Mouse (Mus musculus): ENCODE data around the gene Mfsd4b1. TPM values are rescaled to one million over a fixed set of nuclear protein-coding genes. Genes with fewer than 3 reads are reported as not detected.

Mfsd4b1 gene
- polyA plus RNA-seq, 1 experiment from 2014 or later: not detected

DNA sequence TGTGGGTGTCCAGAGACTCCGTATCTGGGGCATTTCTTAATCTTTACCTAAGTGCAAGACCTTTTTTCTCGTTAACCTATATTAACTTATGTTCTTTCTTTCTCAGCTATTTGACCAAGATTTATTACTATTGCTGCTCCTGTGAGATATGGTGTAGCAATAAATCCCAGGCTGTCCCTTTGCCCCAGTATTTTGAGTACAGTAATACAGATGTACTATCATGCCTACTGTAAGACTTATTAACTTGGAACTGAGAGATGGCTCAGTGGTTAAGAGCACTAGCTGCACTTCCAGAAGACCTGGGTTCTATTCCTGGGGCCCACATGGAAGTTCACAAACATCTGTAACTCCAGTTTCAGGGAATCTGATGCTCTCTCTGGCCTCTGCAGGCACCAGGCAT, 25.7 kb upstream of the Mfsd4b1 start:
- Histone ChIP-seq H3K27ac (ENCODE audit: low read depth, low read length) (no peak overlapping the region), H3K4me2 (no peak overlapping the region), H3K9me3 (ENCODE audit: control insufficient read depth, low read length) (no peaks in the 10 kb centered on the region), H3K9ac (ENCODE audit: low read length) (no peak overlapping the region), H3K36me3 (ENCODE audit: control insufficient read depth, insufficient read depth, low read length) (no peaks in the 10 kb centered on the region), H3K4me1 (ENCODE audit: control insufficient read depth, insufficient read depth, low read length) (no peaks in the 10 kb centered on the region), H3K27me3 (ENCODE audit: control insufficient read depth, insufficient read depth, low read length) (no peaks in the 10 kb centered on the region), H3K4me3 (ENCODE audit: low read depth, low read length) (no peak overlapping the region)
- WGBS: 88% methylated on average over 2 of the region's 2 CpGs
- no peak for DNase-seq (ENCODE audit: low spot score, missing footprints)
- no peak for ATAC-seq (ENCODE audit: low FRiP score)

DNA sequence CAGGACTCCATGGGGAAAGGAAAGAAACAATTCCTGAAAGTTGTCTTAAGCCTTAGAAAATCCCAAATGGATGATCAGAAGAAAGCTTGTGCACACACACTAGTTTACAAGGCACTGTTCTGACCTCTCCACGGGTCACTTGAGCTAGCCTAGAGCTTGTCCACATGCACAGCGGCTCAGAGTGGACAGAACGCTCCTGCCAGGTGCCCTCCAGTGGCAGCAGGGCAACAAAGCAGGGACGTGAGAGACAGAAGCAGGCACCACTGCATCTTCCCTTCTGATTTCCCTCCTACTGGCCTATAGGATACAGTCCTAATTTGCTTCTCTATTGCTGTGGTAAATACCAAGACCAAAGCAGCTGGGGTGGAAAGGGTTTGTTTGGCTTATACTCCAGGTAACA, 16.3 kb upstream of the Mfsd4b1 start:
- ATAC-seq (ENCODE audit: low FRiP score): no peak
- Histone ChIP-seq H3K4me3 (ENCODE audit: low read depth, low read length) (no peak overlapping the region), H3K4me1 (ENCODE audit: control insufficient read depth, insufficient read depth, low read length) (no peaks in the 10 kb centered on the region), H3K27me3 (ENCODE audit: control insufficient read depth, insufficient read depth, low read length) (no peaks in the 10 kb centered on the region), H3K9me3 (ENCODE audit: control insufficient read depth, low read length) (no peaks in the 10 kb centered on the region), H3K36me3 (ENCODE audit: control insufficient read depth, insufficient read depth, low read length) (no peaks in the 10 kb centered on the region), H3K9ac (ENCODE audit: low read length) (no peak overlapping the region), H3K4me2 (no peak overlapping the region), H3K27ac (ENCODE audit: low read depth, low read length) (no peak overlapping the region)
- DNase-seq (ENCODE audit: low spot score, missing footprints): no peak
- WGBS: 16% methylated on average over 4 of the region's 4 CpGs

- ATAC-seq (ENCODE audit: low FRiP score) (no peak), DNase-seq (ENCODE audit: low spot score, missing footprints) (no peak)
- Histone ChIP-seq H3K4me2 (no peak overlapping the region), H3K27ac (ENCODE audit: low read depth, low read length) (no peak overlapping the region), H3K9me3 (ENCODE audit: control insufficient read depth, low read length) (no peaks in the 10 kb centered on the region), H3K4me3 (ENCODE audit: low read depth, low read length) (no peak overlapping the region), H3K36me3 (ENCODE audit: control insufficient read depth, insufficient read depth, low read length) (no peaks in the 10 kb centered on the region), H3K9ac (ENCODE audit: low read length) (no peak overlapping the region), H3K27me3 (ENCODE audit: control insufficient read depth, insufficient read depth, low read length) (no peaks in the 10 kb centered on the region), H3K4me1 (ENCODE audit: control insufficient read depth, insufficient read depth, low read length) (no peaks in the 10 kb centered on the region)
- WGBS: 73% methylated on average over 24 of the region's 24 CpGs
These were observed 11.9 kb upstream of the Mfsd4b1 start for GRCm38 (mm10) chr10:40036686-40037560.

DNA sequence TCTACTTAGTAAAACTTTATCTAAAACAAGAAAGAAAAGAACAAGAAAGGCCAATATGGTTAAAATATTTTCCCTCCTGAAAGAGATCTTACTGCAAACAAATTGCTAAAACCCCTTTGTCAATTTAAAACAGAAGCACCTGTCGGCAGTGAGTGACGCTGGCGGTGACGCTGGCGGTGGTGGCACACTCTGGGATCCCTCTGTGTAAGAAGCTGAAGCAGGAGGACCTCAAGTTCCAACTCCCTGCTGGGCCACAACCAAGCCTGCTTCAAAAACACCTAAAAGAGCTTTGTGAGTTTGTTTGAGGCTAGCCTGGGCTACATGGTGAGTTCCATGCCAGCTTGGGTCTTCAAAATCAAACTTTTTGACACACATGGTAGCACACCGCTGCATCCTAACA, 9.9 kb upstream of the Mfsd4b1 start:
- Histone ChIP-seq H3K9ac (ENCODE audit: low read length) (no peak overlapping the region), H3K4me3 (ENCODE audit: low read depth, low read length) (no peak overlapping the region), H3K36me3 (ENCODE audit: control insufficient read depth, insufficient read depth, low read length) (no peaks in the 10 kb centered on the region), H3K4me1 (ENCODE audit: control insufficient read depth, insufficient read depth, low read length) (no peaks in the 10 kb centered on the region), H3K27ac (ENCODE audit: low read depth, low read length) (no peak overlapping the region), H3K9me3 (ENCODE audit: control insufficient read depth, low read length) (no peaks in the 10 kb centered on the region), H3K27me3 (ENCODE audit: control insufficient read depth, insufficient read depth, low read length) (no peaks in the 10 kb centered on the region), H3K4me2 (no peak overlapping the region)
- ATAC-seq (ENCODE audit: low FRiP score) (no peak), DNase-seq (ENCODE audit: low spot score, missing footprints) (no peak)
- WGBS: 97% methylated on average over 6 of the region's 6 CpGs

DNA sequence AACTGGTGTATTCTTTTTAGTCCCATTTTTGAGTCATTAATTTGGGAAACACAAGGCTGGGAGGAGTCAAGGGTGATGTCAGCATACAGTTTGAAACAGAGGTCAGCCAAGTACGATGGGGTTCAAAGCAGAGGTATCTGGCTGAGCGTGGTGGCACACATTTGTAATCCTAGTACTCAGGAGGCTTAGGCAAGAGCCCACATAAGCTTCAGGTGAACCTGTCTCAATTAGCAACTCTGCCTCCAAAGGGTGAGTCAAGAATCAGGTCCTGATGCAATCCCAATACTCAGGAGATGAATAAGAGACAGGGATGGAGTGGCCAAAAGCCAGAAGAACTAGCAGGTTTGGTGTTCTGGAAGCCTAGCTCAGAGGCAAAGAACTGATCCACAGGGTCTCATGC, 7.8 kb upstream of the Mfsd4b1 start:
- Histone ChIP-seq H3K4me1 (ENCODE audit: control insufficient read depth, insufficient read depth, low read length) (no peaks in the 10 kb centered on the region), H3K9me3 (ENCODE audit: control insufficient read depth, low read length) (no peaks in the 10 kb centered on the region), H3K9ac (ENCODE audit: low read length) (no peak overlapping the region), H3K4me2 (no peak overlapping the region), H3K4me3 (ENCODE audit: low read depth, low read length) (no peak overlapping the region), H3K36me3 (ENCODE audit: control insufficient read depth, insufficient read depth, low read length) (no peaks in the 10 kb centered on the region), H3K27ac (ENCODE audit: low read depth, low read length) (no peak overlapping the region), H3K27me3 (ENCODE audit: control insufficient read depth, insufficient read depth, low read length) (no peaks in the 10 kb centered on the region)
- 84% methylated on average over 2 of the region's 2 CpGs for WGBS
- DNase-seq (ENCODE audit: low spot score, missing footprints) (no peak), ATAC-seq (ENCODE audit: low FRiP score) (no peak)

GRCm38 (mm10) chr10:40030716-40031115, 5.6 kb upstream of the Mfsd4b1 start:
- H3K4me2 ChIP-seq: no peak overlapping the region
- DNase-seq (ENCODE audit: low spot score, missing footprints) (no peak), ATAC-seq (ENCODE audit: low FRiP score) (no peak)
- no peak overlapping the region for H3K4me3 ChIP-seq (ENCODE audit: low read depth, low read length)
- no peaks in the 10 kb centered on the region for H3K27me3 ChIP-seq (ENCODE audit: control insufficient read depth, insufficient read depth, low read length)
- WGBS: 88% methylated on average over 6 of the region's 6 CpGs
- no peaks in the 10 kb centered on the region for H3K9me3 ChIP-seq (ENCODE audit: control insufficient read depth, low read length)
- H3K9ac ChIP-seq (ENCODE audit: low read length): no peak overlapping the region
- H3K27ac ChIP-seq (ENCODE audit: low read depth, low read length): no peak overlapping the region
- H3K36me3 ChIP-seq (ENCODE audit: control insufficient read depth, insufficient read depth, low read length): no peaks in the 10 kb centered on the region
- no peaks in the 10 kb centered on the region for H3K4me1 ChIP-seq (ENCODE audit: control insufficient read depth, insufficient read depth, low read length)

GRCm38 (mm10) chr10:40029610-40030009, 4.5 kb upstream of the Mfsd4b1 start:
- Histone ChIP-seq H3K9me3 (ENCODE audit: control insufficient read depth, low read length) (no peaks in the 10 kb centered on the region), H3K27ac (ENCODE audit: low read depth, low read length) (no peak overlapping the region), H3K4me3 (ENCODE audit: low read depth, low read length) (no peak overlapping the region), H3K4me1 (ENCODE audit: control insufficient read depth, insufficient read depth, low read length) (peaks cover 5% of the 10 kb centered on the region; the same call in 1 of the 2 replicates), H3K4me2 (no peak overlapping the region), H3K27me3 (ENCODE audit: control insufficient read depth, insufficient read depth, low read length) (no peaks in the 10 kb centered on the region), H3K9ac (ENCODE audit: low read length) (no peak overlapping the region), H3K36me3 (ENCODE audit: control insufficient read depth, insufficient read depth, low read length) (no peaks in the 10 kb centered on the region)
- DNase-seq (ENCODE audit: low spot score, missing footprints) (no peak), ATAC-seq (ENCODE audit: low FRiP score) (no peak)
- WGBS: 89% methylated on average over 2 of the region's 2 CpGs

- H3K4me1 ChIP-seq (ENCODE audit: control insufficient read depth, insufficient read depth, low read length): peaks cover 10% of the 10 kb centered on the region; the same call in 1 of the 2 replicates
- no peak overlapping the region for H3K4me2 ChIP-seq
- H3K36me3 ChIP-seq (ENCODE audit: control insufficient read depth, insufficient read depth, low read length): no peaks in the 10 kb centered on the region
- no peak overlapping the region for H3K9ac ChIP-seq (ENCODE audit: low read length)
- no peaks in the 10 kb centered on the region for H3K9me3 ChIP-seq (ENCODE audit: control insufficient read depth, low read length)
- no peaks in the 10 kb centered on the region for H3K27me3 ChIP-seq (ENCODE audit: control insufficient read depth, insufficient read depth, low read length)
- DNase-seq (ENCODE audit: low spot score, missing footprints) (no peak), ATAC-seq (ENCODE audit: low FRiP score) (no peak)
- H3K4me3 ChIP-seq (ENCODE audit: low read depth, low read length): no peak overlapping the region
- H3K27ac ChIP-seq (ENCODE audit: low read depth, low read length): no peak overlapping the region
- WGBS: 86% methylated on average over 8 of the region's 8 CpGs
These were observed 3.0 kb upstream of the Mfsd4b1 start for GRCm38 (mm10) chr10:40028091-40028490.

DNA sequence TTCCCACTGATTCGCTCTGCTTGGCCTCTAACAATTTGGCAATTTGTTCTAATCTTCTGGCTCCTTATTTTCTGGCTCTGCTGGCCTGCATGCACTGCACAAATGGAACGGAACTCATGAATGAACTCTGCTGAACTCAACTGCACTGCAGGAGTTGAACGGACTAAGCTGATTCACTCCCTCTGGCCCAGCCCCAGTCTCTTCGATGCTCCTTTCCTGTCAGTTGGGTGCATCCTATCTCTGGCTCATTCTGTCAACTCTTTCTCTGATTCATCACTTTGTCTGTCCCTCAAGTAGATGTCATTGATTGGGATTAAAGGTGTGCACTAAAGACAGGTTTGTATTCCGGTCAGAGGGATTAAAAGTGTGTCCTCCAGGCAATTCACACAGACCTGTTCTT, 1.5 kb upstream of the Mfsd4b1 start:
- 94% methylated on average over 5 of the region's 5 CpGs for WGBS
- no peaks in the 10 kb centered on the region for H3K27me3 ChIP-seq (ENCODE audit: control insufficient read depth, insufficient read depth, low read length)
- no peaks in the 10 kb centered on the region for H3K9me3 ChIP-seq (ENCODE audit: control insufficient read depth, low read length)
- H3K9ac ChIP-seq (ENCODE audit: low read length): no peak overlapping the region
- H3K4me3 ChIP-seq (ENCODE audit: low read depth, low read length): no peak overlapping the region
- ATAC-seq (ENCODE audit: low FRiP score): no peak
- H3K4me1 ChIP-seq (ENCODE audit: control insufficient read depth, insufficient read depth, low read length): peaks cover 10% of the 10 kb centered on the region; the same call in 1 of the 2 replicates
- no peak overlapping the region for H3K4me2 ChIP-seq
- no peaks in the 10 kb centered on the region for H3K36me3 ChIP-seq (ENCODE audit: control insufficient read depth, insufficient read depth, low read length)
- DNase-seq (ENCODE audit: low spot score, missing footprints): no peak
- no peak overlapping the region for H3K27ac ChIP-seq (ENCODE audit: low read depth, low read length)
